Mouse (Mus musculus): ENCODE data around the gene Klc3. TPM values are rescaled to one million over a fixed set of nuclear protein-coding genes. Genes with fewer than 3 reads are reported as not detected.

Klc3 gene
- polyA plus RNA-seq, 1 experiment: 0.23 TPM

GRCm38 (mm10) chr7:19382166-19382541, 21.8 kb downstream of the Klc3 start:
- TF ChIP-seq GATA1 (IDR thresholded peaks at IDR 0.05; ENCODE audit: low read length): no peak

GRCm38 (mm10) chr7:19381377-19382165, 22.3 kb downstream of the Klc3 start, which contains the start of gene Ercc2:
Ercc2 (plus strand) TSS chr7:19382010.
- no peak for TF ChIP-seq GATA1 (IDR thresholded peaks at IDR 0.05; ENCODE audit: low read length)

GRCm38 (mm10) chr7:19378049-19378448, 25.9 kb downstream of the Klc3 start:
- no peak for TF ChIP-seq GATA1 (IDR thresholded peaks at IDR 0.05; ENCODE audit: low read length)

GRCm38 (mm10) chr7:19376019-19376418, 27.9 kb downstream of the Klc3 start:
- no peak for TF ChIP-seq GATA1 (IDR thresholded peaks at IDR 0.05; ENCODE audit: low read length)

GRCm38 (mm10) chr7:19375368-19375767, 28.5 kb downstream of the Klc3 start:
- no peak for TF ChIP-seq GATA1 (IDR thresholded peaks at IDR 0.05; ENCODE audit: low read length)

- no peak for TF ChIP-seq GATA1 (IDR thresholded peaks at IDR 0.05; ENCODE audit: low read length)
Measured at GRCm38 (mm10) chr7:19373367-19373766, 30.5 kb downstream of the Klc3 start.

GRCm38 (mm10) chr7:19369823-19370425, 34.0 kb downstream of the Klc3 start:
- no peak for TF ChIP-seq GATA1 (IDR thresholded peaks at IDR 0.05; ENCODE audit: low read length)

GRCm38 (mm10) chr7:19368380-19368779, 35.5 kb downstream of the Klc3 start:
- TF ChIP-seq GATA1 (IDR thresholded peaks at IDR 0.05; ENCODE audit: low read length): no peak

- TF ChIP-seq GATA1 (IDR thresholded peaks at IDR 0.05; ENCODE audit: low read length): no peak
Measured at GRCm38 (mm10) chr7:19365376-19365775, 38.5 kb downstream of the Klc3 start.

- TF ChIP-seq GATA1 (IDR thresholded peaks at IDR 0.05; ENCODE audit: low read length): no peak
Measured at GRCm38 (mm10) chr7:19363881-19364280, 40.0 kb downstream of the Klc3 start.

- no peak for TF ChIP-seq GATA1 (IDR thresholded peaks at IDR 0.05; ENCODE audit: low read length)
Measured at GRCm38 (mm10) chr7:19362276-19362675, 41.6 kb downstream of the Klc3 start.

- no peak for TF ChIP-seq GATA1 (IDR thresholded peaks at IDR 0.05; ENCODE audit: low read length)
Measured at GRCm38 (mm10) chr7:19361720-19362119, 42.2 kb downstream of the Klc3 start.

GRCm38 (mm10) chr7:19360944-19361343, 43.0 kb downstream of the Klc3 start:
- TF ChIP-seq GATA1 (IDR thresholded peaks at IDR 0.05; ENCODE audit: low read length): no peak

- TF ChIP-seq GATA1 (IDR thresholded peaks at IDR 0.05; ENCODE audit: low read length): no peak
Measured at GRCm38 (mm10) chr7:19359892-19360641, 43.8 kb downstream of the Klc3 start.

- TF ChIP-seq GATA1 (IDR thresholded peaks at IDR 0.05; ENCODE audit: low read length): no peak
Measured at GRCm38 (mm10) chr7:19359299-19359891, 44.5 kb downstream of the Klc3 start, which contains the start of the genes Cd3eap and Ppp1r13l. Cd3eap (minus strand) TSS chr7:19359483. Ppp1r13l (plus strand) TSS chr7:19359749.

- no peak for TF ChIP-seq GATA1 (IDR thresholded peaks at IDR 0.05; ENCODE audit: low read length)
Measured at GRCm38 (mm10) chr7:19358634-19359033, 45.3 kb downstream of the Klc3 start.
